Mouse (Mus musculus): ENCODE data around the gene Gm14325.
A peak's percentile ranks its signal among the peaks of the same experiment; 100 is the strongest.
"Not testable (repeated sequence)": the region's sequence is repeated elsewhere in the genome, so short reads cannot be mapped to it uniquely, and the experiment has no call there.

Gm14325 gene

GRCm38 (mm10) chr2:177839901-177840663 lies at the start of gene Gm14325:
Gene Gm14325, minus strand, starts transcription at chr2:177840336.
- DNase-seq, result peak; percentile 79 to 88

- not testable (repeated sequence) for DNase-seq
Measured at GRCm38 (mm10) chr2:177887743-177888142, 47.6 kb upstream of the Gm14325 start.

GRCm38 (mm10) chr2:177862254-177862653 lies 22.1 kb upstream of the Gm14325 start:
- not testable (repeated sequence) for DNase-seq

- DNase-seq, result not testable (repeated sequence)
Measured at GRCm38 (mm10) chr2:177843666-177844065, 3.5 kb upstream of the Gm14325 start.

GRCm38 (mm10) chr2:177836756-177837155 lies 3.4 kb downstream of the Gm14325 start:
- DNase-seq, result not testable (repeated sequence)

GRCm38 (mm10) chr2:177835733-177836536 lies 4.2 kb downstream of the Gm14325 start:
- DNase-seq, result not testable (repeated sequence)

GRCm38 (mm10) chr2:177821952-177822351 lies 18.2 kb downstream of the Gm14325 start:
- peak in 1 of 2 experiments; percentile 75 for DNase-seq

- DNase-seq, result not testable (repeated sequence)
Measured at GRCm38 (mm10) chr2:177806170-177806569, 34.0 kb downstream of the Gm14325 start.

- not testable (repeated sequence) for DNase-seq
Measured at GRCm38 (mm10) chr2:177787351-177787750, 52.8 kb downstream of the Gm14325 start.
